Mouse (Mus musculus) liver, adult 2 months (tissue): ENCODE results near the gene Efna4. TPM values are rescaled to one million over a fixed set of nuclear protein-coding genes. Genes with fewer than 3 reads are reported as not detected.

Experiments used
- DNase-seq: peaks from one replicate; pipeline ENCODE4 v3.0.0-alpha.2; 2011; ENCODE audit warnings: low read depth, low spot score; ENCODE audit errors: extremely low read depth
- H3K27ac ChIP-seq: fragments of 200-500 bp; replicated peaks from 2 replicates; pipeline ENCODE4 v1.5.1; 2012; ENCODE audit warnings: low read depth, mild to moderate bottlenecking, control low read depth, inconsistent platforms, low read length; ENCODE audit not compliant: insufficient read depth
- H3K27me3 ChIP-seq: fragments of 200-500 bp; 2 replicates; pipeline ENCODE4 v1.6.1; 2012; ENCODE audit warnings: mild to moderate bottlenecking, moderate library complexity, low read length, inconsistent platforms; ENCODE audit not compliant: control insufficient read depth, insufficient read depth
- H3K36me3 ChIP-seq: fragments of 200-500 bp; 2 replicates; pipeline ENCODE4 v1.6.1; 2012; ENCODE audit warnings: low read length, inconsistent platforms; ENCODE audit not compliant: control insufficient read depth, insufficient read depth
- H3K4me1 ChIP-seq: fragments of 200-500 bp; 2 replicates; pipeline ENCODE4 v1.6.1; 2011; ENCODE audit warnings: low read length; ENCODE audit not compliant: control insufficient read depth, insufficient read depth
- H3K4me3 ChIP-seq: fragments of 200-500 bp; 2 replicates; pipeline ENCODE4 v1.5.1; 2011; ENCODE audit warnings: low read depth, mild to moderate bottlenecking, control low read depth, low read length, moderate library complexity; ENCODE audit not compliant: insufficient read depth
- H3K79me2 ChIP-seq: fragments of 200-500 bp; 2 replicates; pipeline ENCODE4 v1.6.1; 2012; ENCODE audit warnings: inconsistent platforms, mild to moderate bottlenecking, low read length, moderate library complexity; ENCODE audit not compliant: control insufficient read depth, insufficient read depth
- H3K9ac ChIP-seq: fragments of 200-500 bp; 2 replicates; pipeline ENCODE4 v1.6.1; 2012; ENCODE audit warnings: low read depth, mild to moderate bottlenecking, control low read depth, inconsistent platforms, low read length
- CTCF ChIP-seq: fragments of 200-500 bp; IDR thresholded peaks from 2 replicates; pipeline ENCODE4 v1.5.1; 2011; ENCODE audit warnings: low read depth, low read length, control low read depth
- POLR2A ChIP-seq: fragments of 200-500 bp; IDR thresholded peaks from 2 replicates; pipeline ENCODE4 v1.6.1; 2011; ENCODE audit warnings: low read length, control low read depth; ENCODE audit not compliant: insufficient read depth; ENCODE audit errors: extremely low read depth
- WGBS: fragments of 180-500 bp; shearing (Covaris S2); methylation state at CpG from one replicate; pipeline ENCODE4 v1.1.7; 2018; 5-methylcytosine and 5-hydroxymethylcytosine counted together
- polyA plus RNA-seq: library from polyadenylated mRNA; depleted of rRNA; stranded (reverse); fragments of >200 nt; gene quantifications from 2 replicates; pipeline ENCODE4 v1.2.3, GENCODE M21; 2012
- total RNA-seq: library from RNA; depleted of rRNA; stranded (reverse); fragments of >200 nt; gene quantifications from 2 replicates; pipeline ENCODE4 v1.2.3, GENCODE M21; 2014

Gene Efna4
- total and polyA plus RNA-seq, 2 experiments: 0.06 TPM; not detected in 1

- peaks cover 6% of the 10 kb centered on the region; the same call in 1 of the 2 replicates for H3K36me3 ChIP-seq
- no peaks in the 10 kb centered on the region for H3K27me3 ChIP-seq
- TF ChIP-seq POLR2A: no peak
- H3K4me1 ChIP-seq: peaks cover 5% of the 10 kb centered on the region
- peaks cover 38% of the 10 kb centered on the region for H3K79me2 ChIP-seq
- no peak for DNase-seq
- no peak overlapping the region for H3K4me3 ChIP-seq
- H3K27ac ChIP-seq: no peak overlapping the region
- H3K9ac ChIP-seq: no peak overlapping the region
- WGBS: 77% methylated on average over 5 of the region's 5 CpGs
These were observed 45.1 kb upstream of the Efna4 start for GRCm38 (mm10) chr3:89382950-89383349.

GRCm38 (mm10) chr3:89382033-89382882 is 44.4 kb upstream of the Efna4 start:
- Histone ChIP-seq H3K27me3 (no peaks in the 10 kb centered on the region), H3K4me3 (no peak overlapping the region), H3K27ac (no peak overlapping the region), H3K4me1 (no peaks in the 10 kb centered on the region; the same call in 1 of the 2 replicates), H3K9ac (no peak overlapping the region; the same call in 1 of the 2 replicates), H3K79me2 (peaks cover 31% of the 10 kb centered on the region), H3K36me3 (peaks cover 6% of the 10 kb centered on the region; the same call in 1 of the 2 replicates)
- 84% methylated on average over 9 of the region's 9 CpGs for whole genome bisulfite sequencing
- TF ChIP-seq POLR2A (no peak), CTCF (no peak)
- no peak for DNase-seq

GRCm38 (mm10) chr3:89381233-89381632 is 43.4 kb upstream of the Efna4 start:
- Histone ChIP-seq H3K36me3 (peaks cover 8% of the 10 kb centered on the region; the same call in 1 of the 2 replicates), H3K27ac (no peak overlapping the region), H3K27me3 (no peaks in the 10 kb centered on the region), H3K9ac (no peak overlapping the region), H3K79me2 (peaks cover 23% of the 10 kb centered on the region; the same call in 1 of the 2 replicates), H3K4me3 (no peak overlapping the region), H3K4me1 (no peaks in the 10 kb centered on the region; the same call in 1 of the 2 replicates)
- TF ChIP-seq CTCF (no peak), POLR2A (no peak)
- DNase-seq: no peak
- WGBS: 97% methylated on average over 11 of the region's 11 CpGs

GRCm38 (mm10) chr3:89380711-89381110 is 42.9 kb upstream of the Efna4 start:
- TF ChIP-seq CTCF (no peak), POLR2A (no peak)
- H3K4me3 ChIP-seq: no peak overlapping the region
- no peak for DNase-seq
- H3K36me3 ChIP-seq: peaks cover 6% of the 10 kb centered on the region; the same call in 1 of the 2 replicates
- 96% methylated on average over 18 of the region's 18 CpGs for WGBS
- peaks cover 19% of the 10 kb centered on the region; the same call in 1 of the 2 replicates for H3K79me2 ChIP-seq
- no peaks in the 10 kb centered on the region for H3K27me3 ChIP-seq
- H3K4me1 ChIP-seq: no peaks in the 10 kb centered on the region; the same call in 1 of the 2 replicates
- no peak overlapping the region for H3K9ac ChIP-seq
- H3K27ac ChIP-seq: no peak overlapping the region

GRCm38 (mm10) chr3:89380291-89380690 is 42.5 kb upstream of the Efna4 start:
- TF ChIP-seq CTCF (no peak), POLR2A (no peak)
- WGBS: 95% methylated on average over 14 of the region's 14 CpGs
- H3K4me3 ChIP-seq: no peak overlapping the region

More at GRCm38 (mm10) chr3:89380291-89380690, 42.5 kb upstream of the Efna4 start:
- no peak overlapping the region for H3K27ac ChIP-seq
- DNase-seq: no peak
- peaks cover 6% of the 10 kb centered on the region; the same call in 1 of the 2 replicates for H3K36me3 ChIP-seq
- H3K9ac ChIP-seq: no peak overlapping the region
- peaks cover 16% of the 10 kb centered on the region; the same call in 1 of the 2 replicates for H3K79me2 ChIP-seq
- no peaks in the 10 kb centered on the region; the same call in 1 of the 2 replicates for H3K4me1 ChIP-seq
- H3K27me3 ChIP-seq: no peaks in the 10 kb centered on the region
